Mouse (Mus musculus) inflammation-experienced regulatory T-cells, adult 16 weeks (primary cell): Measurements from ENCODE around the gene Olfr352. TPM values are rescaled to one million over a fixed set of nuclear protein-coding genes. Genes with fewer than 3 reads are reported as not detected.

Experiments used
- polyA plus RNA-seq: library from polyadenylated mRNA; unstranded; fragments of 100-300 nt; shearing (Covaris generic); gene quantifications from one replicate; pipeline ENCODE4 v1.2.1, GENCODE M21; 2017

Gene Olfr352
- not detected for polyA plus RNA-seq

DNA sequence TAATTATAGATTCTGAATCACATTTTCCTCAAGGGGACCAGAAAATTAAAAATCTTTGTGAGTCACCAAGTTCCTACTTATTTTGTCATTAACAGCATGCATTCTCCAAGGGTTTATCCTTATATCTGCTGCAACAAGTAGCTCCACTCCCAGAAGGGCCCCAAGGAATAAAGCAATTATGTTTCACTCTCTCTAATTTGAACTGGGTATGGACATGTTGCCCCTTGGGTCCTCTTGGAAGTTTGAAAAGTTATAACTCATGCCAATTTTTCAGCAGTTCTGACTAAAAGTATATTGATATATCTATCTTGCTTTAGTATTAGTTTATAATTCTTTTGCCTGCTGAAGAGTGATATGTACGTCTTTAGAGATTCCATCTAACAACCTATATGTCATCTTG lies at the start of gene Olfr352:
Gene Olfr352, plus strand, starts transcription at position 301 of the 400 bp plus-strand sequence.

DNA sequence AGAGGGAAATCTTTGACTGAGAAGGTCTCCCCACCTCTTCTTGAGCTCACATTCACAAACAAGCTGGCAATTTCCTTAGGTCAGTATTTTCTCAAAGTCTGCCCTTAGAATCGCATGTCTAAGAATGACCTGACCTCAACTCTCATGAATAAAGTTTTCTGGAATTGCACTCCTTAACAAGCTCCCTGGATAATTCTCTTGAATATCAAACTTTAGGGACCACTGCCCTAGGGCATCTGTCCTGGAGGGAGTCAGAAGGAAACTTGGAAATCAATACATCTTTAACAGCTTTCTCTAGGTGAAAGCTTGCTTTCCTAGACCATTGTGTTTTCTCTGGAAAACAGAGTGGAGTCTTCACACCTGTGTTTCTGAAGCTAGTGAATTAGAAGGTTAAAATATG lies 22.2 kb upstream of the Olfr352 start, which contains the start of gene Olfr350:
Gene Olfr350, plus strand, starts transcription at position 301 of the 400 bp plus-strand sequence.

DNA sequence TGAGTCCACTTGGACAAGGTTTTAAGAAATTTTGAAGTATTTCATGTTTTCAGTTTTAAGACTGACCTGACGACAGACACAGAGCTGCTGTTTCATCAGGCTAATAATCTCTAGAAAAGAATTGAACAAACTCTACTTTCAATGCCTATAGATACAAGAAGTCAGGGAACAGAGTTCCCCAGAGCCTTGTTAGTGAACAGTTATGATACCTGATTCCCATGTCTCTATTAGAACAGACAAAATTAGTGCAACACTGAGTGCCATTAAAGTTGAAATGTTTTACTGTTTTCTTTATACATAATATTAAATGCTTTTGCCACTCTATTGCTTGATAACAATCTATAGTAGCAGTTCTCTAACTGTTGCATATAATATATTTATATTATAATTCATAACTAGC lies 5.7 kb upstream of the Olfr352 start, which contains the start of gene Olfr351:
Gene Olfr351, minus strand, starts transcription at position 101 of the 400 bp plus-strand sequence.

DNA sequence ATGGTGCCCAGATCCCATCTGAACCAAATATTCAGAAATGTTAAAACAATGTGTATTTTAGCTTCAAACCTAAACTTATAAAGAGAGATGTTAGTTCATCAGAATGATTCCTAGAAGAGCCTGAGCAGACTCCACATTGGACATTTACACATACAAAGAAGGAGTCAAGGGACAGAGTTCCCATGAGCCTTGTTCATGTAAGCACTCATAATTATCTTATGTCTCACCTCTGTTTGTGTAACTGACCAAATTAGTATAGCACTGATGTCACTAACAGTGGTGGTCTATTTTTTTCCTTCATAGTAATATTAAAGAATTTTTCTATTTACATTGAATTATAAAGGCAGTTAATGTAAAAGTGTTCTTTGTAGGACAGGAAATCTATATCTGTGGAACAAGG lies 24.6 kb downstream of the Olfr352 start, which contains the start of gene Olfr353:
Gene Olfr353, minus strand, starts transcription at position 101 of the 400 bp plus-strand sequence.

DNA sequence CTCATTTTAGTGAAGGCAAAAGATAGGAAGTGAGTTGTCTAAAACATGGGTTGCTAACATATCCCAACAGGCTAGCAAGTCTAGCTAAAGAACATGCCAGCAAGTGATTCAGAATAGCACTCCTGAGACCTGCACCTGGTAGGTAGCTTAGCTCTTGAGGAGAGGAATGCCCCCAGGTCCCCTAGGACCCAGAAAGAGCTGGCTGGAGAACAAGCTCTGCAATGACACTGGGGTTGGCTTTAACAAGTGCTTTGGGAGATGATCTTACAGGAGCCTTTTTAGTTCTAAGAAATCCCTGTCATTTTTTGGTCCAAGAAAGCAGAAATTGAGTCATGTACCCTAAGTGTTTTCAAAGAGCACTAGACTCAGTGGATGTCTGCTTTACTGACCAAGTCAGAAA lies 37.1 kb downstream of the Olfr352 start, which contains the start of gene Olfr354:
Gene Olfr354, plus strand, starts transcription at position 301 of the 400 bp plus-strand sequence.

Other genes with a start within 250 kb of the Olfr352 start
- not detected for gene Olfr345, start 228.4 kb upstream of the Olfr352 start, polyA plus RNA-seq
- not detected for gene Olfr346, start 182.7 kb upstream of the Olfr352 start, polyA plus RNA-seq
- not detected for gene Olfr347, start 136.6 kb upstream of the Olfr352 start, polyA plus RNA-seq
- gene Olfr348, start 84.2 kb upstream of the Olfr352 start, polyA plus RNA-seq = not detected
- gene Olfr50, start 77.9 kb upstream of the Olfr352 start, polyA plus RNA-seq = not detected
- gene Olfr3, start 51.4 kb upstream of the Olfr352 start, polyA plus RNA-seq = not detected
- not detected for gene Olfr350, start 22.1 kb upstream of the Olfr352 start, polyA plus RNA-seq
- gene Olfr351, start 5.8 kb upstream of the Olfr352 start, polyA plus RNA-seq = not detected
- not detected for gene Olfr353, start 24.5 kb downstream of the Olfr352 start, polyA plus RNA-seq
- gene Olfr354, start 37.2 kb downstream of the Olfr352 start, polyA plus RNA-seq = not detected
- gene Olfr355, start 60.4 kb downstream of the Olfr352 start, polyA plus RNA-seq = not detected
- gene Olfr356, start 68.7 kb downstream of the Olfr352 start, polyA plus RNA-seq = not detected
- gene Olfr357, start 125.4 kb downstream of the Olfr352 start, polyA plus RNA-seq = not detected
- gene Olfr358, start 140.9 kb downstream of the Olfr352 start, polyA plus RNA-seq = not detected
- gene Olfr360, start 197.3 kb downstream of the Olfr352 start, polyA plus RNA-seq = not detected
- not detected for gene Olfr361, start 220.8 kb downstream of the Olfr352 start, polyA plus RNA-seq
- gene Olfr362, start 249.4 kb downstream of the Olfr352 start, polyA plus RNA-seq = not detected